Mouse (Mus musculus) spleen, postnatal 36 days (tissue): ENCODE measurements around the gene Cyp11a1.

ENCODE experiments used
- DNase-seq, 2 experiments: peaks; one replicate each; pipeline ENCODE4 v3.0.0; 2022; ENCODE audit warnings: low spot score in 2 of 2, mixed read lengths in 1 of 2

The Cyp11a1 gene

GRCm38 (mm10) chr9:58008336-58009014, 2.3 kb downstream of the Cyp11a1 start:
- DNase-seq: no peak

GRCm38 (mm10) chr9:58009015-58009362, 2.8 kb downstream of the Cyp11a1 start:
- DNase-seq: peak in 1 of 2 experiments; percentile 20

GRCm38 (mm10) chr9:58009588-58009987, 3.4 kb downstream of the Cyp11a1 start:
- DNase-seq: no peak

GRCm38 (mm10) chr9:58011027-58011426, 4.8 kb downstream of the Cyp11a1 start:
- DNase-seq: no peak

GRCm38 (mm10) chr9:58011552-58011951, 5.3 kb downstream of the Cyp11a1 start:
- DNase-seq: no peak

- no peak for DNase-seq
Measured at GRCm38 (mm10) chr9:58012486-58012885, 6.3 kb downstream of the Cyp11a1 start.

- no peak for DNase-seq
Measured at GRCm38 (mm10) chr9:58012935-58013334, 6.7 kb downstream of the Cyp11a1 start.

GRCm38 (mm10) chr9:58014393-58015160, 8.4 kb downstream of the Cyp11a1 start:
- DNase-seq: no peak

GRCm38 (mm10) chr9:58015856-58016255, 9.6 kb downstream of the Cyp11a1 start:
- no peak for DNase-seq

GRCm38 (mm10) chr9:58016962-58017361, 10.8 kb downstream of the Cyp11a1 start:
- DNase-seq: no peak

- no peak for DNase-seq
Measured at GRCm38 (mm10) chr9:58018385-58018784, 12.2 kb downstream of the Cyp11a1 start.

GRCm38 (mm10) chr9:58025995-58026394, 19.8 kb downstream of the Cyp11a1 start:
- no peak for DNase-seq

- DNase-seq: no peak
Measured at GRCm38 (mm10) chr9:58027426-58028180, 21.4 kb downstream of the Cyp11a1 start.

GRCm38 (mm10) chr9:58028841-58029240, 22.6 kb downstream of the Cyp11a1 start:
- DNase-seq: no peak

GRCm38 (mm10) chr9:58029635-58030034, 23.4 kb downstream of the Cyp11a1 start:
- DNase-seq: no peak

GRCm38 (mm10) chr9:58031895-58032294, 25.7 kb downstream of the Cyp11a1 start:
- no peak for DNase-seq

GRCm38 (mm10) chr9:58035519-58035918, 29.3 kb downstream of the Cyp11a1 start:
- DNase-seq: no peak

- DNase-seq: no peak
Measured at GRCm38 (mm10) chr9:58035951-58036698, 29.9 kb downstream of the Cyp11a1 start.

GRCm38 (mm10) chr9:58036961-58037360, 30.8 kb downstream of the Cyp11a1 start:
- DNase-seq: no peak

- peak; percentile 49 to 60 for DNase-seq
Measured at GRCm38 (mm10) chr9:58038500-58039168, 32.4 kb downstream of the Cyp11a1 start.

- no peak for DNase-seq
Measured at GRCm38 (mm10) chr9:58040977-58041376, 34.8 kb downstream of the Cyp11a1 start.
